Mouse (Mus musculus) embryo, embryonic 10.5 days (tissue): Measurements from ENCODE around the gene Aven.

Source experiments
- DNase-seq: peaks from one replicate; pipeline ENCODE4 v3.0.0-alpha.2; 2015; ENCODE audit warnings: low spot score

Gene Aven

DNA sequence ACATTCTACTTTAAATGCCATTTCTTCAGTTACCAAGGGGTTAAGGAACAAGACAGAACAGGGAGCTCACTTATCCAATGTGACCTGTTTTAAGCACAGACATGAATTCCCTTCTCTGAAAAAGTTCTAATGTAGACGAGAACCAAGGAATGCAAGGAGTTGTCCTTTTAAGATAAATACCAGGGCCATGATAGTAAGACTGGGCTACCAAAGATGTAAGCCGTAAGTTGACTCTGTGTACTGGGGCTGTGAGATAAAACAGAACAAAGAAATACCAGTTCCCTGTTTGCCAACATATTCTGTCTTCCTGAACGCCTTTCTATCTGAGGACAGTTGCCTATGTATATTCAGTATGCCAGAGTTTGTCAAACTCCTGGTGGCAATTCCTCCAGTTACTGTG is 176.7 kb downstream of the Aven start:
- no peak for DNase-seq

GRCm38 (mm10) chr2:112676175-112676574 is 183.4 kb downstream of the Aven start:
- no peak for DNase-seq

GRCm38 (mm10) chr2:112676721-112677120 is 184.0 kb downstream of the Aven start:
- DNase-seq, result peak; percentile 1

- DNase-seq, result no peak
Measured at GRCm38 (mm10) chr2:112677246-112677645, 184.5 kb downstream of the Aven start.

GRCm38 (mm10) chr2:112681817-112682216 is 189.1 kb downstream of the Aven start:
- no peak for DNase-seq
